Mouse (Mus musculus): ENCODE results near the gene S100a6.

GRCm38 (mm10) chr3:90589390-90589789 is 23.3 kb upstream of the S100a6 start:
- TF ChIP-seq CTCF (IDR thresholded peaks at IDR 0.05; ENCODE audit: borderline replicate concordance, insufficient read depth, low read length): no peak
- no peak for TF ChIP-seq POLR2A (IDR thresholded peaks at IDR 0.05; ENCODE audit: low read depth, low read length)

All from embryonic fibroblast, embryonic 13.5 days (primary cell).